Comparison of ENCODE assay signal across 8 mouse cellular contexts in genomic region chr11:39588641-39589385, GRCm38 (mm10).
DNase-seq lines count a peak whose midpoint lies in the region; ATAC-seq and TF ChIP-seq lines count a peak whose summit lies in the region.

No protein-coding gene starts in this region.

- ATAC-seq in embryonic facial prominence, embryonic 14.5 days (ENCODE audit: low read depth): peak; percentile 85
- no peak; the same call in 1 of the 2 replicates for ATAC-seq in lung, postnatal 0 days

- H3K27me3 ChIP-seq in CH12.LX (replicated peaks): no peaks in the 10 kb centered on the region
- H3K27me3 ChIP-seq in embryonic facial prominence, embryonic 14.5 days (replicated peaks; ENCODE audit: control insufficient read depth, insufficient read depth, low read length): no peaks in the 10 kb centered on the region
- no peaks in the 10 kb centered on the region for H3K27me3 ChIP-seq in lung, postnatal 0 days (replicated peaks; ENCODE audit: insufficient read depth, low read length)

- H3K4me2 ChIP-seq in CH12.LX (ENCODE audit: insufficient read depth, low read depth, poor library complexity, severe bottlenecking): no peak overlapping the region; the same call in 1 of the 2 replicates
- peak overlapping the region; percentile 47 for H3K4me2 ChIP-seq in embryonic facial prominence, embryonic 14.5 days (ENCODE audit: low read depth, low read length)
- H3K4me2 ChIP-seq in lung, postnatal 0 days (replicated peaks; ENCODE audit: low read depth, low read length): no peak overlapping the region

- H3K4me1 ChIP-seq in CH12.LX (ENCODE audit: control insufficient read depth in 1 of 2, insufficient read depth in 2 of 2): no peaks in the 10 kb centered on the region
- no peaks in the 10 kb centered on the region for H3K4me1 ChIP-seq in embryonic facial prominence, embryonic 14.5 days (ENCODE audit: control insufficient read depth, insufficient read depth, low read length)
- no peaks in the 10 kb centered on the region for H3K4me1 ChIP-seq in lung, postnatal 0 days (ENCODE audit: insufficient read depth, low read depth, low read length)

- no peak overlapping the region for H3K9ac ChIP-seq in CH12.LX (ENCODE audit: insufficient read depth, low read depth)
- 0 out of 2 replicates have a peak overlapping the region, but pooled peaks have one; percentile 45 for H3K9ac ChIP-seq in embryonic facial prominence, embryonic 14.5 days (ENCODE audit: low read depth, low read length)
- H3K9ac ChIP-seq in lung, postnatal 0 days (replicated peaks; ENCODE audit: low read depth): no peak overlapping the region

- no peak for DNase-seq in CH12.LX (ENCODE audit: extremely low read depth)
- peak; percentile 71 for DNase-seq in adrenal gland, postnatal 10 days
- DNase-seq in embryonic facial prominence, embryonic 14.5 days (ENCODE audit: low spot score): peak; percentile 89
- DNase-seq in heart, postnatal 4 days: peak; percentile 61
- peak; percentile 82 to 85 for DNase-seq in layer of hippocampus, adult 2 months (ENCODE audit: low spot score in 2 of 2)
- peak; percentile 68 for DNase-seq in lung, postnatal 0 days (ENCODE audit: low spot score)
- DNase-seq in right cerebral cortex, adult 2 months (ENCODE audit: low spot score in 2 of 2): peak; percentile 82 to 84
- DNase-seq in spleen, adult 12 weeks (ENCODE audit: low spot score): no peak

- no peak overlapping the region for H3K27ac ChIP-seq in CH12.LX (ENCODE audit: insufficient read depth, low read depth)
- no peak overlapping the region for H3K27ac ChIP-seq in embryonic facial prominence, embryonic 14.5 days (replicated peaks; ENCODE audit: low read depth, low read length)
- peak overlapping the region; percentile 58 for H3K27ac ChIP-seq in layer of hippocampus, adult 2 months
- H3K27ac ChIP-seq in lung, postnatal 0 days (ENCODE audit: low read length): no peak overlapping the region

- dilution Hi-C loops in CH12.LX (cut with MboI; ENCODE audit: extremely low pct_ligation_motif_present, extremely low pct_unique_long_range_greater_than_20kb, low sequenced_read_pairs): no loop called here

- H3K79me2 ChIP-seq in CH12.LX (replicated peaks; ENCODE audit: control insufficient read depth, extremely low read depth, insufficient read depth, poor library complexity, severe bottlenecking): no peaks in the 10 kb centered on the region

- in situ Hi-C loops in CH12.LX (cut with MboI; ENCODE audit: low pct_ligation_motif_present, low pct_unique_long_range_greater_than_20kb, low sequenced_read_pairs): loop anchor here (25.0 kb wide), 1 partner anchor 548 kb away; no protein-coding TSS in a partner anchor

- TF ChIP-seq CTCF in CH12.LX (conservative IDR thresholded peaks at IDR 0.05 in 1 of 2, IDR thresholded peaks at IDR 0.05 in 1 of 2; ENCODE audit: low read depth in 2 of 2, low read length in 2 of 2): peak in 1 of 2 experiments; percentile 75; a peak in 2 of 4 replicates
- TF ChIP-seq CTCF in layer of hippocampus, adult 2 months (conservative IDR thresholded peaks at IDR 0.05): peak; percentile 96
- peak; percentile 83 for TF ChIP-seq CTCF in lung, postnatal 0 days (IDR thresholded peaks at IDR 0.05)

- TF ChIP-seq RAD21 in CH12.LX (IDR thresholded peaks at IDR 0.05; ENCODE audit: low read depth, low read length): peak; percentile 81

- TF ChIP-seq POLR2A in CH12.LX (IDR thresholded peaks at IDR 0.05; ENCODE audit: low read depth, low read length): no peak

- H3K9me3 ChIP-seq in CH12.LX (replicated peaks; ENCODE audit: low read length): peaks cover 55% of the 10 kb centered on the region
- no peaks in the 10 kb centered on the region for H3K9me3 ChIP-seq in embryonic facial prominence, embryonic 14.5 days (ENCODE audit: control insufficient read depth, low read length)
- no peaks in the 10 kb centered on the region for H3K9me3 ChIP-seq in lung, postnatal 0 days (ENCODE audit: low read length)

- TF ChIP-seq EP300 in CH12.LX (IDR thresholded peaks at IDR 0.05; ENCODE audit: low read length): no peak
- no peak for TF ChIP-seq EP300 in lung, postnatal 0 days (IDR thresholded peaks at IDR 0.05)

- H3K4me3 ChIP-seq in CH12.LX (replicated peaks in 1 of 3; ENCODE audit: low read depth in 2 of 3, low read length in 2 of 3, poor library complexity in 1 of 3): no peak overlapping the region
- peak overlapping the region; percentile 20; the same call in 1 of the 2 replicates for H3K4me3 ChIP-seq in embryonic facial prominence, embryonic 14.5 days (ENCODE audit: low read depth, low read length)
- peak overlapping the region; percentile 53 for H3K4me3 ChIP-seq in layer of hippocampus, adult 2 months
- H3K4me3 ChIP-seq in lung, postnatal 0 days (ENCODE audit: low read depth, low read length): no peak overlapping the region

- no peaks in the 10 kb centered on the region for H3K36me3 ChIP-seq in CH12.LX (replicated peaks in 1 of 2; ENCODE audit: control insufficient read depth in 1 of 2, insufficient read depth in 1 of 2, low read length in 1 of 2)
- no peaks in the 10 kb centered on the region for H3K36me3 ChIP-seq in embryonic facial prominence, embryonic 14.5 days (ENCODE audit: control insufficient read depth, insufficient read depth, low read length)
- no peaks in the 10 kb centered on the region for H3K36me3 ChIP-seq in lung, postnatal 0 days (ENCODE audit: insufficient read depth, low read length)

- 11% methylated on average over 15 of the region's 15 CpGs for WGBS in embryonic facial prominence, embryonic 14.5 days
- WGBS in lung, postnatal 0 days: 19% methylated on average over 15 of the region's 15 CpGs

TF ChIP-seq in CH12.LX, 34 proteins besides CTCF, POLR2A, EP300 and RAD21:
- TF ChIP-seq ZC3H11A (IDR thresholded peaks at IDR 0.05; ENCODE audit: low read depth, low read length) (0 out of 2 replicates have a peak, but pooled peaks have one; percentile 3), JUND (conservative IDR thresholded peaks at IDR 0.05; ENCODE audit: low read depth, low read length) (no peak), POLR2AphosphoS2 (IDR thresholded peaks at IDR 0.05; ENCODE audit: low read depth, low read length) (no peak), SMC3 (IDR thresholded peaks at IDR 0.05; ENCODE audit: low read depth, low read length) (peak; percentile 75)
TF ChIP-seq in CH12.LX: peak in this region for 2.

Comparison
In these comparisons a context has a peak if more than half of its experiments do, and no peak if none do; other contexts are left out.
1. DNase-seq: peak in adrenal gland, postnatal 10 days (single experiment), embryonic facial prominence, embryonic 14.5 days (single experiment), heart, postnatal 4 days (single experiment), layer of hippocampus, adult 2 months (2 of 2), lung, postnatal 0 days (single experiment) and right cerebral cortex, adult 2 months (2 of 2); none in CH12.LX (single experiment) and spleen, adult 12 weeks (single experiment).
2. H3K4me3 ChIP-seq: peak in embryonic facial prominence, embryonic 14.5 days (single experiment) and layer of hippocampus, adult 2 months (single experiment); none in CH12.LX (0 of 3) and lung, postnatal 0 days (single experiment).